Mouse (Mus musculus): ENCODE results near the gene Dclk1.

DNA sequence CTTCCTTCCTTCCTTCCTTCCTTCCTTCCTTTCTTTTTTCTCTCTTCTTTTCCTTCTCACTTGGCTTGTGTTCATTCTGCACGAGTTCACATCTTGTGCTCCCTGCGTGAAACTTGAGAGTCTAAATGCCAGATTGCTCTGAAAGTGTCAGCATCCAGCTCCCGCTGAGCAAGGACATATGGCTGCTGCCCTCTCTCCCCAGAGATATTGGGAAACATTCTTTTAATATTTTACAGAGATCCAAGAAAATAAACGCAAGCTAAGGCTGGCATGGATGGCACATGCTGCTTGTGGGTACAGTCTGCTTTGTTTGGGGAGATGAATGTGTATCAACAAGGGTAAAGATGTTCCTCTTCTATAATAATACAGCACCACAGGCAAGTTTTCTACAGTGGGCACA, 241.2 kb downstream of the Dclk1 start:
- TF ChIP-seq CTCF (conservative IDR thresholded peaks at IDR 0.05; ENCODE audit: insufficient read depth, insufficient read length, low read depth, low read length): no peak
- TF ChIP-seq POLR2A (IDR thresholded peaks at IDR 0.05; ENCODE audit: low read depth, low read length): no peak

Measured in kidney, adult 2 months (tissue).